Comparison of ENCODE assay signal across 27 mouse cellular contexts in genomic region chr13:102323876-102324275, GRCm38 (mm10).
DNase-seq lines count a peak whose midpoint lies in the region; TF ChIP-seq lines count a peak whose summit lies in the region.
"Had no signal": no experiment of that assay in that cellular context is flagged by ENCODE, and none has a peak within 500 bp of the region (broad histone marks: within the 10 kb centered on the region; RNA-seq: fewer than 3 reads in every experiment).

No protein-coding gene starts in this region.

- H3K4me3 ChIP-seq in left cerebral cortex, adult 2 months = no peak overlapping the region
- H3K4me3 ChIP-seq: embryonic facial prominence, embryonic 10.5 days; embryonic facial prominence, embryonic 13.5 days; erythroblast, embryonic 14.5 days; forebrain, embryonic 12.5 days; forebrain, embryonic 15.5 days; heart, embryonic 10.5 days; heart, embryonic 13.5 days had no signal

- DNase-seq in frontal cortex, postnatal 36 days (ENCODE audit: low spot score in 2 of 2) = peak; percentile 26 to 51
- DNase-seq in frontal cortex, postnatal 14 days (ENCODE audit: low spot score in 2 of 2) = no peak
- DNase-seq in left cerebral cortex, adult 2 months (ENCODE audit: extremely low spot score in 1 of 2, low spot score in 2 of 2) = no peak
- DNase-seq in left cerebral cortex, postnatal 10 days (ENCODE audit: extremely low spot score in 1 of 2, low spot score in 2 of 2) = no peak
- DNase-seq in right cerebral cortex, adult 18-20 months = peak; percentile 58
- no peak for DNase-seq in right cerebral cortex, postnatal 25 days
- peak; percentile 83 for DNase-seq in telencephalon, adult 2 months (ENCODE audit: low read depth, low spot score)
- DNase-seq in testis, postnatal 14 days (ENCODE audit: low spot score) = no peak
- DNase-seq: adrenal gland, adult 2 months; adrenal gland, postnatal 14 days; cerebellum, adult 11-12 months; cerebellum, adult 8-10 months; cerebellum, postnatal 10 days; cerebellum, postnatal 36 days; embryo, embryonic 11 days; gastrocnemius, postnatal 14 days; heart, postnatal 14 days; heart, postnatal 4 days had no signal

- intact Hi-C loops in left cerebral cortex, adult 2 months (cut with DNase I) = loop anchor here (5.0 kb wide), 1 partner anchor 407 kb away; no protein-coding TSS in a partner anchor
- intact Hi-C loops in left cerebral cortex, postnatal 10 days (cut with DNase I) = no loop called here

- 0 out of 2 replicates have a peak overlapping the region, but pooled peaks have one; percentile 26 for H3K27ac ChIP-seq in left cerebral cortex, adult 2 months
- H3K27ac ChIP-seq: embryonic facial prominence, embryonic 10.5 days; embryonic facial prominence, embryonic 13.5 days; forebrain, embryonic 12.5 days; forebrain, embryonic 15.5 days; heart, embryonic 10.5 days; heart, embryonic 13.5 days; hindbrain, embryonic 14.5 days; hindbrain, postnatal 0 days had no signal

- no peak; the same call in 1 of the 2 replicates for TF ChIP-seq CTCF in left cerebral cortex, adult 2 months (IDR thresholded peaks at IDR 0.05)

Comparison
In these comparisons a context has a peak if more than half of its experiments do, and no peak if none do; other contexts are left out.
1. DNase-seq: peak in frontal cortex, postnatal 36 days (2 of 2), right cerebral cortex, adult 18-20 months (single experiment) and telencephalon, adult 2 months (single experiment); none in frontal cortex, postnatal 14 days (0 of 2), left cerebral cortex, adult 2 months (0 of 2), left cerebral cortex, postnatal 10 days (0 of 2), right cerebral cortex, postnatal 25 days (single experiment) and testis, postnatal 14 days (single experiment).